Mouse (Mus musculus) MEL (cell line): ENCODE measurements around the gene Galt.
"Not testable (repeated sequence)": the region's sequence is repeated elsewhere in the genome, so short reads cannot be mapped to it uniquely, and the experiment has no call there.

Source experiments
- CTCF ChIP-seq, 3 experiments: IDR thresholded peaks in 2 of 3; conservative IDR thresholded peaks in 1 of 3; 2 replicates each; pipeline ENCODE4 v1.5.1; 2011 to 2012; ENCODE audit warnings: low read length in 3 of 3, low read depth in 2 of 3, mild to moderate bottlenecking in 2 of 3, improper control_type of control experiment in 1 of 3, inconsistent platforms in 1 of 3, mixed read lengths in 1 of 3, moderate library complexity in 1 of 3; ENCODE audit not compliant: control insufficient read depth in 1 of 3, insufficient read depth in 1 of 3, poor library complexity in 1 of 3, severe bottlenecking in 1 of 3
- E2F4 ChIP-seq: IDR thresholded peaks from 2 replicates; pipeline ENCODE4 v1.6.1; 2011; ENCODE audit warnings: low read depth, low read length, improper control_type of control experiment, borderline replicate concordance
- EP300 ChIP-seq, 2 experiments: IDR thresholded peaks; 2 replicates each; pipeline ENCODE4 v1.6.1; 2011; ENCODE audit warnings: improper control_type of control experiment in 2 of 2, low read length in 2 of 2, low read depth in 1 of 2, mild to moderate bottlenecking in 1 of 2
- HCFC1 ChIP-seq: IDR thresholded peaks from 2 replicates; pipeline ENCODE4 v1.6.1; 2012; ENCODE audit warnings: low read depth, mild to moderate bottlenecking, inconsistent platforms, low read length, improper control_type of control experiment, moderate library complexity
- KAT2A ChIP-seq: conservative IDR thresholded peaks from 2 replicates; pipeline ENCODE4 v1.6.1; 2012; ENCODE audit warnings: low read depth, low read length, improper control_type of control experiment, inconsistent platforms
- MAZ ChIP-seq: IDR thresholded peaks from 2 replicates; pipeline ENCODE4 v1.6.1; 2012; ENCODE audit warnings: low read depth, mild to moderate bottlenecking, inconsistent platforms, low read length, improper control_type of control experiment
- POLR2A ChIP-seq, 2 experiments: IDR thresholded peaks; 2 replicates each; pipeline ENCODE4 v1.6.1; 2011 to 2012; ENCODE audit warnings: low read length in 2 of 2, mild to moderate bottlenecking in 2 of 2, control low read depth in 1 of 2, improper control_type of control experiment in 1 of 2, low read depth in 1 of 2, moderate library complexity in 1 of 2; ENCODE audit not compliant: control insufficient read depth in 1 of 2, insufficient read depth in 1 of 2, poor library complexity in 1 of 2
- POLR2AphosphoS2 ChIP-seq: IDR thresholded peaks from 2 replicates; pipeline ENCODE4 v1.6.1; 2011; ENCODE audit warnings: low read length, improper control_type of control experiment
- RCOR1 ChIP-seq: IDR thresholded peaks from 2 replicates; pipeline ENCODE4 v1.6.1; 2012; ENCODE audit warnings: low read depth, mild to moderate bottlenecking, inconsistent platforms, low read length, improper control_type of control experiment
- TBP ChIP-seq: IDR thresholded peaks from 2 replicates; pipeline ENCODE4 v1.8.0; 2011; ENCODE audit warnings: low read depth, low read length, improper control_type of control experiment
- USF1 ChIP-seq: IDR thresholded peaks from 2 replicates; pipeline ENCODE4 v1.6.1; 2014; ENCODE audit warnings: low read depth, mild to moderate bottlenecking, inconsistent platforms, low read length, improper control_type of control experiment, moderate library complexity
- ZC3H11A ChIP-seq: IDR thresholded peaks from 2 replicates; pipeline ENCODE4 v1.6.1; 2012; ENCODE audit warnings: low read depth, mild to moderate bottlenecking, inconsistent platforms, low read length, improper control_type of control experiment

DNA sequence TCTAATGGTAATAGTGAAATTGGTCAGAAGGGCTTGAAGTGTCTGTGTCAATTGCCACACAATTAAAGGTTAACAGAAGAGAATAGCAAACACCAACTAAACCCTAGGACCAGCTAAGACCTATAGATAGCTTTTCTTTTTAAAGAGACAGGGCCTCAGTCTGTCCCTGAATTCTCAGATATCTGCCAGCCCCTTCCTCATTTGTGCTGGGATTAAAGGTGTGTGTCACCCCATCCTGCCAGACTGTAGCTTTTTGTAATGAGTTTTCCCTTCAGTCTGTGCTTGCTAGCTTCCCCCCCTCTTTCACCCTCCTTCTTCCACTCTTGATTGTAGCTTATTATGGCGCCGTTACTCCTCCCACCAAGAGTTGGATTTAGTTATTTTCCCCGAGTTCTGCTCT, 28.2 kb downstream of the Galt start:
- TF ChIP-seq USF1; EP300 (IDR thresholded peaks at IDR 0.05; ENCODE audit: low read depth in 1 of 2, low read length in 2 of 2); CTCF (IDR thresholded peaks at IDR 0.05 in 2 of 3, conservative IDR thresholded peaks at IDR 0.05 in 1 of 3; ENCODE audit: control insufficient read depth in 1 of 3, insufficient read depth in 1 of 3, low read depth in 2 of 3, low read length in 3 of 3, poor library complexity in 1 of 3, severe bottlenecking in 1 of 3); TBP; KAT2A; RCOR1; MAZ; ZC3H11A; E2F4; POLR2A (IDR thresholded peaks at IDR 0.05; ENCODE audit: control insufficient read depth in 1 of 2, insufficient read depth in 1 of 2, low read depth in 1 of 2, low read length in 2 of 2, poor library complexity in 1 of 2); HCFC1; POLR2AphosphoS2: not testable (repeated sequence)
